Mouse (Mus musculus): ENCODE measurements around the gene Klf12. TPM values are rescaled to one million over a fixed set of nuclear protein-coding genes. Genes with fewer than 3 reads are reported as not detected.

Gene Klf12
- polyA plus RNA-seq, 1 experiment: 1.4 TPM

DNA sequence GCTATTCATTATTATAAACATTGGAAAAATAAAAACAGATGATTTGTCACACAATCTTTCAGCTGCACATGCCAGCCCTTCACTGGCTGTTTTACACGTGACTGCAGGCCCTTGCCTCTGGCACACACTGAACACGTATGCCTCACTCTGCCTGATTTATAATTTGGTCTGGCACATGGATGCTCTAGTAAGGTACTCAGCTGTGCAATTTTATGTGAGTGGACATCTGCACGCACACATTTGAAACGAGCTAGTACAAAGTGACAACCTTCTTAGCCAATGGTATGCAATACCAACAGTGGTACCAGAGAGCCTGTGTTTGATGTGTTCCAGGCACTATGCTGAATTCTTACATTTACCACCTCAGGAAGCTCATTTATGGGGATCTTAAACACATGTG is 316.6 kb downstream of the Klf12 start:
- H3K4me3 ChIP-seq: no peak overlapping the region
- no peak for TF ChIP-seq E2F4 (IDR thresholded peaks at IDR 0.05; ENCODE audit: insufficient read depth)
- TF ChIP-seq CEBPB (IDR thresholded peaks at IDR 0.05; ENCODE audit: insufficient read depth, poor library complexity, severe bottlenecking): no peak
- no peaks in the 10 kb centered on the region for H3K79me2 ChIP-seq (ENCODE audit: control insufficient read depth, insufficient read depth)
- no peak overlapping the region for H3ac ChIP-seq (ENCODE audit: control insufficient read depth, insufficient read length)
- no peaks in the 10 kb centered on the region for H3K36me3 ChIP-seq (ENCODE audit: control insufficient read depth, insufficient read depth)
- no peaks in the 10 kb centered on the region for H3K27me3 ChIP-seq (ENCODE audit: control insufficient read depth, insufficient read depth, insufficient read length)
- H3K4me2 ChIP-seq (ENCODE audit: low read depth): no peak overlapping the region

DNA sequence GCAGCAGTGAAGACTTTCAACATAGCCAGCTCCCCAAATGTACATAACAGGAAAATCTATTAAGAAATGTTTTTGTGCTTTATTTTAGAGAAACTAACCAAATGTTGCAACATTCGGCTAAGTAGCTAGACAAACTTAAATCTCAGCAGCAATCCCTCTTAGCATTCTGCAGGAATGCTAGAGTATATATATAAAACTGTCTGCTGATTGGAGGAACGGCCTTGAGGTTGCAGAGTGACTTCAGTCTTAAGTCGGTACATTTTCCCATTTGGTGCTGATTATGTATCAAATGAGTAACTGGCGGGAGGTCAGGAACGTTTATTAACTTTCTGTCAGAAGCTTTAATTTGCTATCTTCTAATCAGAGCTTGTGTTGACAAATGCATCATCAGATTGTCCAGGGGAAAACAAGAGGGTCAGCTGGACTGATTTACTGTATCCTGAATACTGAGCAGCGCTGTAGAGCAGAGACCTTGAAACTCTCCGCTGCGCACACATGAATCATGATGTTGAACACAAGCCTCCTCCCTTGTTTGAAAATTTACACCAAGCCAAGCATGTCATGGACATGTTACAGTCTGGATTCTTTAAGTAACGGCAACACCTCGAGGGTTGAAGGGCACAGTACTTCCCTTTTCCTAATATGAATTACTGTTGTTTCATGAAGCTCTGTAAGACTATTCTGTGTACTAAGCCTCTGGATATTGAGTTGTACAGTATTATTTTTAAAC is 323.8 kb downstream of the Klf12 start:
- no peak overlapping the region for H3ac ChIP-seq (ENCODE audit: control insufficient read depth, insufficient read length)
- no peak overlapping the region for H3K4me3 ChIP-seq
- no peaks in the 10 kb centered on the region for H3K27me3 ChIP-seq (ENCODE audit: control insufficient read depth, insufficient read depth, insufficient read length)
- no peaks in the 10 kb centered on the region for H3K79me2 ChIP-seq (ENCODE audit: control insufficient read depth, insufficient read depth)
- no peaks in the 10 kb centered on the region for H3K36me3 ChIP-seq (ENCODE audit: control insufficient read depth, insufficient read depth)
- TF ChIP-seq MYOD1 (IDR thresholded peaks at IDR 0.05; ENCODE audit: control insufficient read depth in 1 of 3, insufficient read length in 2 of 3, low read depth in 2 of 3): no peak
- no peak overlapping the region for H3K4me2 ChIP-seq (ENCODE audit: low read depth)

DNA sequence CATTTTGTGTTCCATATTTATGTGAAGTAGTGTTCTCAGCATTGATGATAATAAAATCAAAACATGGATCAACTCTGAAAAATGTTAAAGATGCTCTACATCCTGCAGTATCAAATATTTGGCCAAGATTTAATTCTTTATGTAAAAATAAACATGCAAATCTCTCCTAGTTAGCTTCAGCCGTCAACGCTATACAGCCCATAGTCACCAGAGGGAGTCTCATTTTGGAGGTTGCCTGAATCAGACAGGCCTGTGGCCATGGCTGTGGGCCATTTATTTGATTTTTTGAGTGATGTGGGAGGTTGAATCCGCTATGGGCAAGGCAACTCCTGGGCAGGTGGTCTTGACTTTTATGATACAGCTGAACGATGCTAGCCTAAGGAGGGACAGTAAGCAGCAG is 329.3 kb downstream of the Klf12 start:
- no peak overlapping the region for H3K4me2 ChIP-seq (ENCODE audit: low read depth)
- H3K36me3 ChIP-seq (ENCODE audit: control insufficient read depth, insufficient read depth): no peaks in the 10 kb centered on the region
- H3K27me3 ChIP-seq (ENCODE audit: control insufficient read depth, insufficient read depth, insufficient read length): no peaks in the 10 kb centered on the region
- no peak overlapping the region for H3K4me3 ChIP-seq
- no peak overlapping the region for H3ac ChIP-seq (ENCODE audit: control insufficient read depth, insufficient read length)
- H3K79me2 ChIP-seq (ENCODE audit: control insufficient read depth, insufficient read depth): no peaks in the 10 kb centered on the region
- no peak for TF ChIP-seq MYOG (IDR thresholded peaks at IDR 0.05; ENCODE audit: control insufficient read depth in 1 of 3, insufficient read depth in 1 of 3, insufficient read length in 2 of 3, low read depth in 2 of 3)
- no peak for TF ChIP-seq MYOD1 (IDR thresholded peaks at IDR 0.05; ENCODE audit: control insufficient read depth in 1 of 3, insufficient read length in 2 of 3, low read depth in 2 of 3)
- TF ChIP-seq CEBPB (IDR thresholded peaks at IDR 0.05; ENCODE audit: insufficient read depth, poor library complexity, severe bottlenecking): no peak
- TF ChIP-seq USF1 (IDR thresholded peaks at IDR 0.05; ENCODE audit: low read depth): no peak
- no peak for TF ChIP-seq TCF3 (IDR thresholded peaks at IDR 0.05; ENCODE audit: insufficient read length, low read depth)
- no peak for TF ChIP-seq E2F4 (IDR thresholded peaks at IDR 0.05; ENCODE audit: insufficient read depth)
- TF ChIP-seq POLR2A (IDR thresholded peaks at IDR 0.05; ENCODE audit: insufficient read length, low read depth): no peak
- no peak for TF ChIP-seq POLR2AphosphoS2 (IDR thresholded peaks at IDR 0.05; ENCODE audit: insufficient read length, low read depth)
- no peak for TF ChIP-seq REST (IDR thresholded peaks at IDR 0.05; ENCODE audit: insufficient read depth, insufficient read length)
- TF ChIP-seq TCF12 (IDR thresholded peaks at IDR 0.05; ENCODE audit: insufficient read depth, poor library complexity, severe bottlenecking): no peak
- TF ChIP-seq SRF (IDR thresholded peaks at IDR 0.05; ENCODE audit: control insufficient read depth, insufficient read length, low read depth): no peak
- no peak for TF ChIP-seq MAX (IDR thresholded peaks at IDR 0.05; ENCODE audit: low read depth)

GRCm38 (mm10) chr14:99944221-99945108 is 340.0 kb downstream of the Klf12 start:
- Histone ChIP-seq H3K36me3 (ENCODE audit: control insufficient read depth, insufficient read depth) (no peaks in the 10 kb centered on the region), H3K4me2 (ENCODE audit: low read depth) (no peak overlapping the region), H3K4me3 (no peak overlapping the region), H3ac (ENCODE audit: control insufficient read depth, insufficient read length) (no peak overlapping the region), H3K79me2 (ENCODE audit: control insufficient read depth, insufficient read depth) (no peaks in the 10 kb centered on the region), H3K27me3 (ENCODE audit: control insufficient read depth, insufficient read depth, insufficient read length) (no peaks in the 10 kb centered on the region)
- TF ChIP-seq REST (IDR thresholded peaks at IDR 0.05; ENCODE audit: insufficient read depth, insufficient read length): no peak
- no peak for TF ChIP-seq POLR2AphosphoS2 (IDR thresholded peaks at IDR 0.05; ENCODE audit: insufficient read length, low read depth)

GRCm38 (mm10) chr14:99943156-99943555 is 341.3 kb downstream of the Klf12 start:
- H3K79me2 ChIP-seq (ENCODE audit: control insufficient read depth, insufficient read depth): no peaks in the 10 kb centered on the region
- no peak overlapping the region for H3ac ChIP-seq (ENCODE audit: control insufficient read depth, insufficient read length)
- no peak for TF ChIP-seq USF1 (IDR thresholded peaks at IDR 0.05; ENCODE audit: low read depth)
- no peak for TF ChIP-seq MAX (IDR thresholded peaks at IDR 0.05; ENCODE audit: low read depth)
- TF ChIP-seq CEBPB (IDR thresholded peaks at IDR 0.05; ENCODE audit: insufficient read depth, poor library complexity, severe bottlenecking): no peak
- TF ChIP-seq MYOD1 (IDR thresholded peaks at IDR 0.05; ENCODE audit: control insufficient read depth in 1 of 3, insufficient read length in 2 of 3, low read depth in 2 of 3): no peak
- TF ChIP-seq POLR2A (IDR thresholded peaks at IDR 0.05; ENCODE audit: insufficient read length, low read depth): no peak
- TF ChIP-seq TCF12 (IDR thresholded peaks at IDR 0.05; ENCODE audit: insufficient read depth, poor library complexity, severe bottlenecking): no peak
- TF ChIP-seq MYOG (IDR thresholded peaks at IDR 0.05; ENCODE audit: control insufficient read depth in 1 of 3, insufficient read depth in 1 of 3, insufficient read length in 2 of 3, low read depth in 2 of 3): no peak
- no peak for TF ChIP-seq TCF3 (IDR thresholded peaks at IDR 0.05; ENCODE audit: insufficient read length, low read depth)
- no peak for TF ChIP-seq SRF (IDR thresholded peaks at IDR 0.05; ENCODE audit: control insufficient read depth, insufficient read length, low read depth)
- no peak for TF ChIP-seq POLR2AphosphoS2 (IDR thresholded peaks at IDR 0.05; ENCODE audit: insufficient read length, low read depth)
- no peak for TF ChIP-seq E2F4 (IDR thresholded peaks at IDR 0.05; ENCODE audit: insufficient read depth)
- no peak for TF ChIP-seq REST (IDR thresholded peaks at IDR 0.05; ENCODE audit: insufficient read depth, insufficient read length)
- H3K27me3 ChIP-seq (ENCODE audit: control insufficient read depth, insufficient read depth, insufficient read length): no peaks in the 10 kb centered on the region
- no peak overlapping the region for H3K4me3 ChIP-seq
- H3K4me2 ChIP-seq (ENCODE audit: low read depth): no peak overlapping the region
- H3K36me3 ChIP-seq (ENCODE audit: control insufficient read depth, insufficient read depth): no peaks in the 10 kb centered on the region
